Mouse (Mus musculus) G1E (cell line): ENCODE data around the gene Morn5.

Experiments used
- CTCF ChIP-seq: IDR thresholded peaks from 2 replicates; pipeline ENCODE4 v1.5.1; 2012; ENCODE audit warnings: low read depth, low read length, inconsistent platforms, mixed read lengths
- GATA1 ChIP-seq: IDR thresholded peaks from 2 replicates; pipeline ENCODE4 v1.6.1; 2012; ENCODE audit warnings: borderline replicate concordance, low read length, inconsistent platforms, mixed read lengths
- GATA2 ChIP-seq: IDR thresholded peaks from 2 replicates; pipeline ENCODE4 v1.6.1; 2012; ENCODE audit warnings: low read depth, low read length, inconsistent platforms, borderline replicate concordance

GRCm38 (mm10) chr2:36102559-36102946 is 53.3 kb downstream of the Morn5 start:
- TF ChIP-seq CTCF (no peak), GATA1 (no peak), GATA2 (no peak)
